Mouse (Mus musculus) olfactory bulb, adult 2 months (tissue): ENCODE measurements at regions not wholly inside any gene's neighbourhood (a gene's known extent, or its start where the extent isn't known, plus 50 kb on each side); places are given as distances from the start of the nearest gene placed in this dataset.

Experiments
- CTCF ChIP-seq: fragments of 200-500 bp; IDR thresholded peaks from 2 replicates; pipeline ENCODE4 v1.5.1; 2012; ENCODE audit warnings: low read depth, mild to moderate bottlenecking, low read length, moderate library complexity; ENCODE audit not compliant: insufficient read depth
- POLR2A ChIP-seq: fragments of 200-500 bp; IDR thresholded peaks from 2 replicates; pipeline ENCODE4 v1.6.1; 2012; ENCODE audit warnings: mild to moderate bottlenecking, low read depth, low read length, moderate library complexity; ENCODE audit not compliant: insufficient read depth

GRCm38 (mm10) chr10:39272387-39272949 lies 96.2 kb upstream of the Fyn start:
- TF ChIP-seq POLR2A (no peak), CTCF (no peak)
